Mouse (Mus musculus) CH12.LX (cell line): ENCODE data around the gene Mitf. TPM values are rescaled to one million over a fixed set of nuclear protein-coding genes. Genes with fewer than 3 reads are reported as not detected.
A peak's percentile ranks its signal among the peaks of the same experiment; 100 is the strongest.

Experiments
- DNase-seq: peaks from one replicate; pipeline ENCODE4 v3.0.0-alpha.2; 2013; ENCODE audit errors: extremely low read depth
- H3K27ac ChIP-seq: 2 replicates; pipeline ENCODE4 v1.5.1; 2012; ENCODE audit warnings: low read depth, mild to moderate bottlenecking, control low read depth, moderate library complexity; ENCODE audit not compliant: insufficient read depth
- H3K27me3 ChIP-seq: replicated peaks from 2 replicates; pipeline ENCODE3; 2012; ENCODE audit warnings: inconsistent platforms
- H3K36me3 ChIP-seq, 2 experiments: replicated peaks in 1 of 2; 2 replicates each; pipeline versions ENCODE3 to v1.6.1; 2012; ENCODE audit warnings: inconsistent platforms in 1 of 2, low read length in 1 of 2, mild to moderate bottlenecking in 1 of 2, mixed read lengths in 1 of 2, moderate library complexity in 1 of 2; ENCODE audit not compliant: control insufficient read depth in 1 of 2, insufficient read depth in 1 of 2
- H3K4me1 ChIP-seq, 2 experiments: 2 replicates each; pipeline ENCODE4 v1.6.1; 2012; ENCODE audit warnings: inconsistent platforms in 1 of 2, moderate library complexity in 1 of 2; ENCODE audit not compliant: insufficient read depth in 2 of 2, control insufficient read depth in 1 of 2
- H3K4me2 ChIP-seq: 2 replicates; pipeline ENCODE4 v1.6.1; 2012; ENCODE audit warnings: low read depth, mild to moderate bottlenecking, control low read depth; ENCODE audit not compliant: poor library complexity, insufficient read depth, severe bottlenecking
- H3K4me3 ChIP-seq, 3 experiments: fragments of 150-350 bp in 1 of 3; sonication (generic) in 1 of 3; replicated peaks in 1 of 3; 2 replicates each; pipeline versions ENCODE3 to v1.5.1; 2011 to 2012; ENCODE audit warnings: low read depth in 2 of 3, low read length in 2 of 3, mild to moderate bottlenecking in 2 of 3, moderate library complexity in 2 of 3, control low read depth in 1 of 3, improper control_type of control experiment in 1 of 3, inconsistent platforms in 1 of 3, mixed read lengths in 1 of 3; ENCODE audit not compliant: poor library complexity in 1 of 3
- H3K79me2 ChIP-seq: replicated peaks from 2 replicates; pipeline ENCODE4 v1.6.1; 2012; ENCODE audit warnings: mild to moderate bottlenecking, moderate library complexity; ENCODE audit not compliant: control insufficient read depth, poor library complexity, insufficient read depth, severe bottlenecking; ENCODE audit errors: extremely low read depth
- H3K9ac ChIP-seq: 2 replicates; pipeline ENCODE4 v1.6.1; 2012; ENCODE audit warnings: low read depth, mild to moderate bottlenecking, control low read depth, moderate library complexity; ENCODE audit not compliant: insufficient read depth
- H3K9me3 ChIP-seq: replicated peaks from 2 replicates; pipeline ENCODE3; 2012; ENCODE audit warnings: low read length, inconsistent platforms, mixed read lengths
- BHLHE40 ChIP-seq: IDR thresholded peaks from 2 replicates; pipeline ENCODE4 v1.6.1; 2011; ENCODE audit warnings: mild to moderate bottlenecking, low read depth, low read length, improper control_type of control experiment
- CHD1 ChIP-seq: IDR thresholded peaks from 2 replicates; pipeline ENCODE4 v1.6.1; 2012; ENCODE audit warnings: low read depth, low read length, improper control_type of control experiment, inconsistent platforms
- ELF1 ChIP-seq: IDR thresholded peaks from 2 replicates; pipeline ENCODE4 v1.6.1; 2014; ENCODE audit warnings: low read depth, mild to moderate bottlenecking, inconsistent platforms, low read length, improper control_type of control experiment
- EP300 ChIP-seq: IDR thresholded peaks from 2 replicates; pipeline ENCODE4 v1.6.1; 2011; ENCODE audit warnings: low read length, improper control_type of control experiment
- ETS1 ChIP-seq: conservative IDR thresholded peaks from 2 replicates; pipeline ENCODE4 v1.6.1; 2012; ENCODE audit warnings: low read depth, mild to moderate bottlenecking, inconsistent platforms, low read length, improper control_type of control experiment, moderate library complexity
- GABPA ChIP-seq: IDR thresholded peaks from 2 replicates; pipeline ENCODE4 v1.6.1; 2012; ENCODE audit warnings: low read depth, low read length, improper control_type of control experiment, inconsistent platforms; ENCODE audit not compliant: insufficient replicate concordance
- IRF4 ChIP-seq: IDR thresholded peaks from 2 replicates; pipeline ENCODE4 v1.6.1; 2014; ENCODE audit warnings: low read depth, mild to moderate bottlenecking, inconsistent platforms, low read length, improper control_type of control experiment
- JUN ChIP-seq: IDR thresholded peaks from 2 replicates; pipeline ENCODE4 v1.6.1; 2011; ENCODE audit warnings: low read depth, mild to moderate bottlenecking, low read length, improper control_type of control experiment, moderate library complexity; ENCODE audit not compliant: insufficient read depth
- JUND ChIP-seq: conservative IDR thresholded peaks from 2 replicates; pipeline ENCODE4 v1.6.1; 2011; ENCODE audit warnings: low read depth, low read length, improper control_type of control experiment
- KAT2A ChIP-seq: IDR thresholded peaks from 2 replicates; pipeline ENCODE4 v1.6.1; 2012; ENCODE audit warnings: low read length, improper control_type of control experiment, inconsistent platforms; ENCODE audit not compliant: insufficient replicate concordance
- MAFK ChIP-seq: IDR thresholded peaks from 2 replicates; pipeline ENCODE4 v1.6.1; 2011; ENCODE audit warnings: low read length, improper control_type of control experiment; ENCODE audit not compliant: insufficient replicate concordance
- MAZ ChIP-seq: IDR thresholded peaks from 2 replicates; pipeline ENCODE4 v1.6.1; 2012; ENCODE audit warnings: low read depth, mild to moderate bottlenecking, inconsistent platforms, low read length, improper control_type of control experiment, moderate library complexity
- MEF2A ChIP-seq: IDR thresholded peaks from 2 replicates; pipeline ENCODE4 v1.6.1; 2014; ENCODE audit warnings: low read depth, mild to moderate bottlenecking, inconsistent platforms, low read length, improper control_type of control experiment, borderline replicate concordance
- NELFE ChIP-seq: IDR thresholded peaks from 2 replicates; pipeline ENCODE4 v1.6.1; 2011; ENCODE audit warnings: low read depth, low read length, improper control_type of control experiment
- NRF1 ChIP-seq: IDR thresholded peaks from 2 replicates; pipeline ENCODE4 v1.6.1; 2014; ENCODE audit warnings: low read depth, mild to moderate bottlenecking, inconsistent platforms, low read length, improper control_type of control experiment, moderate library complexity
- POLR2A ChIP-seq: IDR thresholded peaks from 2 replicates; pipeline ENCODE4 v1.6.1; 2011; ENCODE audit warnings: low read depth, mild to moderate bottlenecking, improper control_type of control experiment, low read length
- RAD21 ChIP-seq: IDR thresholded peaks from 2 replicates; pipeline ENCODE4 v1.6.1; 2011; ENCODE audit warnings: low read depth, mild to moderate bottlenecking, low read length, improper control_type of control experiment, moderate library complexity
- RCOR1 ChIP-seq: conservative IDR thresholded peaks from 2 replicates; pipeline ENCODE4 v1.6.1; 2012; ENCODE audit warnings: low read depth, mild to moderate bottlenecking, inconsistent platforms, low read length, improper control_type of control experiment
- SIN3A ChIP-seq: IDR thresholded peaks from 2 replicates; pipeline ENCODE4 v1.6.1; 2012; ENCODE audit warnings: low read length, improper control_type of control experiment, inconsistent platforms
- TCF12 ChIP-seq: IDR thresholded peaks from 2 replicates; pipeline ENCODE4 v1.6.1; 2014; ENCODE audit warnings: low read depth, mild to moderate bottlenecking, inconsistent platforms, low read length, improper control_type of control experiment
- UBTF ChIP-seq: IDR thresholded peaks from 2 replicates; pipeline ENCODE4 v1.6.1; 2012; ENCODE audit warnings: low read depth, mild to moderate bottlenecking, inconsistent platforms, low read length, improper control_type of control experiment, moderate library complexity
- USF2 ChIP-seq: conservative IDR thresholded peaks from 2 replicates; pipeline ENCODE4 v1.6.1; 2011; ENCODE audit warnings: low read depth, low read length, improper control_type of control experiment
- ZC3H11A ChIP-seq: IDR thresholded peaks from 2 replicates; pipeline ENCODE4 v1.6.1; 2012; ENCODE audit warnings: low read depth, mild to moderate bottlenecking, inconsistent platforms, low read length, improper control_type of control experiment
- ZMIZ1 ChIP-seq: IDR thresholded peaks from 2 replicates; pipeline ENCODE4 v1.6.1; 2012; ENCODE audit warnings: low read depth, mild to moderate bottlenecking, inconsistent platforms, low read length, improper control_type of control experiment
- ZNF384 ChIP-seq: IDR thresholded peaks from 2 replicates; pipeline ENCODE4 v1.6.1; 2012; ENCODE audit warnings: low read depth, low read length, improper control_type of control experiment, inconsistent platforms
- dilution Hi-C: fragments of 300-500 bp; cut with MboI; formaldehyde crosslinking; loops from 2 replicates; pipeline ENCODE4 v1.14.3; 2020; ENCODE audit warnings: low sequenced_read_pairs; ENCODE audit not compliant: extremely low pct_unique_long_range_greater_than_20kb, extremely low pct_ligation_motif_present
- in situ Hi-C: fragments of 300-500 bp; cut with MboI; formaldehyde crosslinking; loops from 3 replicates; pipeline ENCODE4 v1.14.3; 2019; ENCODE audit warnings: low sequenced_read_pairs, low pct_ligation_motif_present, low pct_unique_long_range_greater_than_20kb, mixed read lengths
- polyA plus RNA-seq: library from polyadenylated mRNA; unstranded; fragments of >175 nt; gene quantifications from 2 replicates; pipeline ENCODE4 v1.2.1, GENCODE M21; 2012; ENCODE audit warnings: low read depth; ENCODE audit not compliant: insufficient read length
- total RNA-seq, 2 experiments: library from RNA; depleted of rRNA; stranded (reverse); fragments of 300-350 nt in 1 of 2; fragments of >200 nt in 1 of 2; gene quantifications; 2 replicates each; pipeline ENCODE4 v1.2.3; 2012 to 2014

The Mitf gene
- total and polyA plus RNA-seq, 3 experiments = 3.4 to 4.7 (median 3.6) TPM

DNA sequence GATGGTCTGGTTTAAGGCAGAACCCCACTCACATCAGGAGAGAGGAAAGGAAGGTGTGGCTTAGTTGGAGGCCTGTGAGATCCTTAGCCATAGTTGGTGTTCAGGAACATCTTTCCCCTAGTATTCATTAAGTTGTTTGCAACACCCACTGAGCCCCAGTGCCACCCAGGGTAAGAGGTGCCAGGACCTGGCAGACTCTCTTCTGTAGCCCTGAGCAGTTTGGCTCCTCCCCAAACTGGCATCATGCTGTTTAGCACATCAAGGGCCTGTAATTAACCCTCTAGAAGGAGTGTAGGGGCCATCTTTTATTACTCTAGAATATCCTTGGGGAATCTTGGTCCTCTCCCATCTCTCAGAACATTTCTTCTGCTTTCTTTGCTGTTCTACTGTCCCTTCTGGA is 30.9 kb downstream of the Mitf start:
- H3K4me2 ChIP-seq = no peak overlapping the region
- dilution Hi-C loops (no loop called here), in situ Hi-C loops (loop anchor here (25.0 kb wide), 1 partner anchor 625 kb away; the partner anchor contains the start of genes Arl6ip5 and Uba3)
- H3K4me1 ChIP-seq = peaks cover 16 to 68% of the 10 kb centered on the region in 2 experiments
- no peak overlapping the region for H3K4me3 ChIP-seq
- no peak overlapping the region for H3K27ac ChIP-seq
- no peaks in the 10 kb centered on the region for H3K79me2 ChIP-seq
- TF ChIP-seq MAFK (no peak), ELF1 (no peak), POLR2A (no peak), RCOR1 (no peak), UBTF (no peak), CHD1 (no peak), IRF4 (no peak), NELFE (no peak), RAD21 (no peak), USF2 (no peak), GABPA (no peak), ZC3H11A (no peak), JUND (no peak), EP300 (no peak)
- peaks cover 0 to 2% of the 10 kb centered on the region in 2 experiments for H3K36me3 ChIP-seq
- no peak overlapping the region for H3K9ac ChIP-seq
- no peaks in the 10 kb centered on the region for H3K9me3 ChIP-seq
- H3K27me3 ChIP-seq = no peaks in the 10 kb centered on the region
- no peak for DNase-seq

DNA sequence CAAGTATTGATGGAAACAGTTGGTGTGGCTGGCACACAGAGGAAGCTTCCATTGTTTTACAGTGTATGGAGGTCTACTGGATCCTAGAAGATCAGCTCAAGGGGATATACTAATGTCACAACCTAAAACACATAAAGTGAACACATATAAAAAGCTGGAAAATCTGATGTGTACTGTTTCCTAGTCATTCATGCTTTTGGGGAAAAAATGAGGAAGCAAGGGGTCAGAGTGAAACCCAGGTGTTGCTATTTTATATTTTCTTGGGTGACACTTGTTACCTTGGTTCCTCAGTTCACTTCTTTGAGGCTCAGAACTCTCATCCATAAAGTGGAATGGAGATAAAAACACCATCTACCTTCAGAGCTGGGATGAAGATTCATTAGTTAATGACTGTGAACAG is 32.7 kb downstream of the Mitf start:
- Histone ChIP-seq H3K4me1 (peaks cover 19 to 81% of the 10 kb centered on the region in 2 experiments), H3K9ac (no peak overlapping the region), H3K4me2 (peak overlapping the region; percentile 48; the same call in 1 of the 2 replicates), H3K9me3 (no peaks in the 10 kb centered on the region), H3K36me3 (peaks cover 0 to 2% of the 10 kb centered on the region in 2 experiments), H3K4me3 (peak overlapping the region in 1 of 3 experiments; percentile 8), H3K27me3 (no peaks in the 10 kb centered on the region), H3K27ac (peak overlapping the region; percentile 23), H3K79me2 (no peaks in the 10 kb centered on the region)
- in situ Hi-C loops (loop anchor here (25.0 kb wide), 1 partner anchor 627 kb away; the partner anchor contains the start of genes Arl6ip5 and Uba3), dilution Hi-C loops (no loop called here)
- peak; percentile 56 for DNase-seq
- no peak for TF ChIP-seq ZMIZ1
- TF ChIP-seq IRF4 = 0 out of 2 replicates have a peak, but pooled peaks have one; percentile 21
- TF ChIP-seq JUN = peak; percentile 68
- TF ChIP-seq MEF2A = no peak
- no peak for TF ChIP-seq KAT2A
- no peak for TF ChIP-seq ZNF384
- peak; percentile 19; the same call in 1 of the 2 replicates for TF ChIP-seq TCF12
- no peak for TF ChIP-seq MAZ
- no peak for TF ChIP-seq NRF1
- peak; percentile 54 for TF ChIP-seq ETS1
- TF ChIP-seq EP300 = peak; percentile 91
- TF ChIP-seq JUND = peak; percentile 80; the same call in 1 of the 2 replicates
- TF ChIP-seq BHLHE40 = no peak
- no peak for TF ChIP-seq SIN3A
